Mouse (Mus musculus) liver, embryonic 11.5 days (tissue): ENCODE results near the gene Ints7. TPM values are rescaled to one million over a fixed set of nuclear protein-coding genes. Genes with fewer than 3 reads are reported as not detected.

ENCODE experiments used
- ATAC-seq: fragments of 200-750 bp; cut with Nextera tagmentation; replicated peaks from 2 replicates; pipeline ENCODE4 v1.8.0; 2017; ENCODE audit warnings: moderate number of reproducible peaks, mild to moderate bottlenecking, moderate TSS enrichment, moderate library complexity; ENCODE audit not compliant: low FRiP score
- DNase-seq: peaks from one replicate; pipeline ENCODE4 v3.0.0-alpha.2; 2017; ENCODE audit warnings: low spot score
- H3K27ac ChIP-seq: fragments of 300-500 bp; sonication (generic); 2 replicates; pipeline ENCODE4 v1.5.1; 2014; ENCODE audit warnings: mild to moderate bottlenecking, low read depth, low read length, control low read depth
- H3K27me3 ChIP-seq: fragments of 300-500 bp; sonication (generic); replicated peaks from 2 replicates; pipeline ENCODE4 v1.6.1; 2014; ENCODE audit warnings: low read length, mixed read lengths; ENCODE audit not compliant: control insufficient read depth, insufficient read depth
- H3K36me3 ChIP-seq: fragments of 300-500 bp; sonication (generic); 2 replicates; pipeline ENCODE4 v1.6.1; 2014; ENCODE audit warnings: mild to moderate bottlenecking, low read length, moderate library complexity, mixed read lengths; ENCODE audit not compliant: control insufficient read depth, insufficient read depth
- H3K4me1 ChIP-seq: fragments of 300-500 bp; sonication (generic); replicated peaks from 2 replicates; pipeline ENCODE4 v1.6.1; 2014; ENCODE audit warnings: low read length, mixed read lengths; ENCODE audit not compliant: control insufficient read depth, insufficient read depth
- H3K4me2 ChIP-seq: fragments of 300-500 bp; sonication (generic); 2 replicates; pipeline ENCODE4 v1.6.1; 2014; ENCODE audit warnings: mild to moderate bottlenecking, control low read depth, moderate library complexity
- H3K4me3 ChIP-seq: fragments of 300-500 bp; sonication (generic); 2 replicates; pipeline ENCODE4 v1.5.1; 2014; ENCODE audit warnings: low read depth, low read length, control low read depth
- H3K9ac ChIP-seq: fragments of 300-500 bp; sonication (generic); 2 replicates; pipeline ENCODE4 v1.6.1; 2014; ENCODE audit warnings: low read depth, low read length, control low read depth
- H3K9me3 ChIP-seq: fragments of 300-500 bp; sonication (generic); 2 replicates; pipeline ENCODE4 v1.6.1; 2016; ENCODE audit warnings: low read length, inconsistent platforms, mixed read lengths; ENCODE audit not compliant: control insufficient read depth
- WGBS: fragments of 180-500 bp; shearing (Covaris S2); extraction: QIAGEN DNeasy Blood & Tissue Kit; methylation state at CpG from one replicate; pipeline ENCODE4 v1.1.7; 2014; 5-methylcytosine and 5-hydroxymethylcytosine counted together
- polyA plus RNA-seq: library from polyadenylated mRNA; unstranded; fragments of >200 nt; fragmentation: Nextera tagmentation; extraction: Ambion mirVana; gene quantifications from 2 replicates; pipeline ENCODE4 v1.2.1, GENCODE M21; 2014

Gene Ints7
- polyA plus RNA-seq, 1 experiment from 2014 or later: 54.1 TPM

DNA sequence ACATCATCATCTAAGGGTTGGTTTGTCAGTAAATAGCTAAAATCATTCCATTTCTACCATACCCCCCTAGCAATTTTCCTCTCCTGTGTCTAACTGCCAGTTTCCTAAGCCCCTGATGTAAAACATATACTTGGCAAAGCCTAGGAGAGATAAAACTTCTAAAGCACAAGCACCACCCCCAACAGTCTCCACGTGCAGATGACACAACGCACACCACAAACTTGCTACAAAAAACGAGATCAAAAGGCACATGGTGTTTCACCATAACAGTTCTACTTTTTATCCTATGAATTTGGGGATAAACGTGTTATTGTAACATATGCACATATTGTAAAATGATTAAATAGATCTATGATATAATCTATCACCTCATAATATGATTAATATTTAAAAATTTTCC is 33.8 kb upstream of the Ints7 start:
- Histone ChIP-seq H3K27ac (no peak overlapping the region), H3K4me3 (no peak overlapping the region), H3K9ac (no peak overlapping the region), H3K4me1 (no peaks in the 10 kb centered on the region), H3K27me3 (no peaks in the 10 kb centered on the region), H3K36me3 (peaks cover 29% of the 10 kb centered on the region), H3K9me3 (no peaks in the 10 kb centered on the region), H3K4me2 (no peak overlapping the region)
- DNase-seq (no peak), ATAC-seq (no peak)
- 76% methylated on average over 4 of the region's 4 CpGs for WGBS

GRCm38 (mm10) chr1:191543747-191544146 is 31.7 kb upstream of the Ints7 start:
- Histone ChIP-seq H3K36me3 (peaks cover 35% of the 10 kb centered on the region), H3K4me2 (no peak overlapping the region)
- no peak for ATAC-seq

GRCm38 (mm10) chr1:191550786-191551185 is 24.6 kb upstream of the Ints7 start:
- no peak overlapping the region for H3K4me3 ChIP-seq
- peaks cover 34% of the 10 kb centered on the region for H3K36me3 ChIP-seq
- H3K4me1 ChIP-seq: no peaks in the 10 kb centered on the region
- DNase-seq (no peak), ATAC-seq (no peak)
- no peaks in the 10 kb centered on the region for H3K27me3 ChIP-seq
- H3K9ac ChIP-seq: no peak overlapping the region
- 89% methylated on average over 4 of the region's 4 CpGs for WGBS
- no peak overlapping the region for H3K27ac ChIP-seq
- no peak overlapping the region for H3K4me2 ChIP-seq
- H3K9me3 ChIP-seq: no peaks in the 10 kb centered on the region

More at GRCm38 (mm10) chr1:191543747-191544146, 31.7 kb upstream of the Ints7 start:
- no peak overlapping the region for H3K4me3 ChIP-seq
- no peak overlapping the region for H3K9ac ChIP-seq
- no peak overlapping the region for H3K27ac ChIP-seq
- WGBS: 71% methylated on average over 3 of the region's 3 CpGs
- H3K4me1 ChIP-seq: no peaks in the 10 kb centered on the region
- no peaks in the 10 kb centered on the region for H3K9me3 ChIP-seq
- DNase-seq: no peak
- H3K27me3 ChIP-seq: no peaks in the 10 kb centered on the region

- Histone ChIP-seq H3K4me3 (no peak overlapping the region), H3K36me3 (peaks cover 28% of the 10 kb centered on the region), H3K4me1 (no peaks in the 10 kb centered on the region), H3K9ac (no peak overlapping the region), H3K4me2 (no peak overlapping the region), H3K9me3 (no peaks in the 10 kb centered on the region), H3K27me3 (no peaks in the 10 kb centered on the region), H3K27ac (no peak overlapping the region)
- 76% methylated on average over 8 of the region's 8 CpGs for WGBS
- ATAC-seq (no peak), DNase-seq (no peak)
Measured at GRCm38 (mm10) chr1:191557109-191557508, 18.3 kb upstream of the Ints7 start.

GRCm38 (mm10) chr1:191559779-191560178 is 15.7 kb upstream of the Ints7 start:
- Histone ChIP-seq H3K4me3 (no peak overlapping the region), H3K4me1 (no peaks in the 10 kb centered on the region), H3K27me3 (no peaks in the 10 kb centered on the region), H3K4me2 (no peak overlapping the region), H3K36me3 (peaks cover 23% of the 10 kb centered on the region), H3K9me3 (no peaks in the 10 kb centered on the region), H3K27ac (no peak overlapping the region), H3K9ac (no peak overlapping the region)
- DNase-seq: no peak
- ATAC-seq: no peak
- WGBS: 74% methylated on average over 5 of the region's 5 CpGs

- Histone ChIP-seq H3K27me3 (no peaks in the 10 kb centered on the region), H3K9ac (no peak overlapping the region), H3K4me3 (no peak overlapping the region), H3K4me2 (no peak overlapping the region), H3K4me1 (no peaks in the 10 kb centered on the region), H3K9me3 (no peaks in the 10 kb centered on the region), H3K36me3 (peaks cover 18% of the 10 kb centered on the region), H3K27ac (no peak overlapping the region)
- DNase-seq (no peak), ATAC-seq (no peak)
- WGBS: 74% methylated on average over 6 of the region's 6 CpGs
Measured at GRCm38 (mm10) chr1:191562823-191563365, 12.5 kb upstream of the Ints7 start.

DNA sequence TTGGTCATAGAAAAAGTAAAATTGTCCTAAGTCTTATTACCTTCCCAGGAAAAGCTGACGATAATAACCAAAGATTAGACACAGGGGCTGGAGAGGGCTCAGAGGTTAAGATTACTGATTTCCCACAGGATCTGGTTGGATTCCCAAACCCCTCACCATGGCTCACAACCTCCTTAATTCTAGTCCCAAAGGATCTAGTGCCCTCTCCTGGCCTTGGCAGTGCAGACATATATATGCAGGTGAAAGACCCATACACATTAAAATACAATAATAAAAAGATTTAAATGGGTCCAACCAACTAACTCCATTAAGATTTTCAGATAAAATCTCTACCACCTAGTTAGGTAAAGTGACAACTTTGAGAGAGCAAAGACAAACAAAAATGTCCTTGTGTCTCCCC is 7.6 kb upstream of the Ints7 start:
- Histone ChIP-seq H3K4me3 (no peak overlapping the region), H3K9ac (no peak overlapping the region), H3K4me2 (no peak overlapping the region), H3K36me3 (peaks cover 18% of the 10 kb centered on the region), H3K27me3 (no peaks in the 10 kb centered on the region), H3K4me1 (peaks cover 3% of the 10 kb centered on the region), H3K27ac (no peak overlapping the region), H3K9me3 (no peaks in the 10 kb centered on the region)
- ATAC-seq (no peak; the same call in 1 of the 2 replicates), DNase-seq (no peak)
- WGBS: 79% methylated on average over 1 of the region's 1 CpGs

- ATAC-seq: no peak
- Histone ChIP-seq H3K4me1 (peaks cover 3% of the 10 kb centered on the region), H3K27me3 (no peaks in the 10 kb centered on the region), H3K4me3 (no peak overlapping the region), H3K9me3 (no peaks in the 10 kb centered on the region), H3K27ac (no peak overlapping the region), H3K36me3 (peaks cover 14% of the 10 kb centered on the region), H3K9ac (no peak overlapping the region), H3K4me2 (no peak overlapping the region)
- WGBS: 99% methylated on average over 2 of the region's 2 CpGs
- no peak for DNase-seq
Measured at GRCm38 (mm10) chr1:191569625-191570024, 5.8 kb upstream of the Ints7 start.

GRCm38 (mm10) chr1:191570415-191570814 is 5.0 kb upstream of the Ints7 start:
- no peak for ATAC-seq
- WGBS: 69% methylated on average over 3 of the region's 3 CpGs
- Histone ChIP-seq H3K9ac (no peak overlapping the region), H3K4me2 (no peak overlapping the region), H3K9me3 (no peaks in the 10 kb centered on the region), H3K4me3 (no peak overlapping the region), H3K27ac (no peak overlapping the region), H3K27me3 (no peaks in the 10 kb centered on the region), H3K4me1 (peaks cover 3% of the 10 kb centered on the region), H3K36me3 (peaks cover 14% of the 10 kb centered on the region)
- no peak for DNase-seq
